Mouse (Mus musculus): ENCODE measurements around the gene Cxcr5. TPM values are rescaled to one million over a fixed set of nuclear protein-coding genes. Genes with fewer than 3 reads are reported as not detected.
A peak's percentile ranks its signal among the peaks of the same experiment; 100 is the strongest.

The Cxcr5 gene
- polyA plus RNA-seq, 1 experiment: 6.0 TPM

DNA sequence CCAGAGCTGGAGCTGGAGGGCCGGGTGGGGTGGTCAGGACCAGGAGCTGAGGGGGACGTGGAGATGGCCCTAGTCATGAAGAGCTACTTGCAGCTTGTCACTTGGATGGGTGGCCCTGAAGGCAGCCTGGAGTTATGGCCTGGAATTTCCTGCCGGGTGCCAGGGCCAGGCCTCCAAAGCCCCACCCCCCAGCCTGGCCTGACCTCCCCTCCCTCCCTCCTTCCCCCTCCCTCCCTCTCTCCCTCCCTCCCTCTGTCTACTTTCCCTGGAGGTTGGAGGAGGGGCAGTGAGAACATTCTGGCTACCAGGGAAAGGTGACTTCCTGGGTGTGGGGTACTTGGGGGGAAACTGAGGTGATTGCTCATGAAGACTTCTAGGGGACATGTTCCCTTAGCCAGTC lies 75.3 kb downstream of the Cxcr5 start:
- peaks cover 51% of the 10 kb centered on the region for H3K4me1 ChIP-seq (ENCODE audit: control insufficient read depth, insufficient read depth, low read length)
- H3K4me3 ChIP-seq (replicated peaks; ENCODE audit: extremely low read depth, low read depth, low read length): peak overlapping the region; percentile 57
- TF ChIP-seq CTCF (IDR thresholded peaks at IDR 0.05; ENCODE audit: insufficient read depth, low read length): no peak
- TF ChIP-seq POLR2A (IDR thresholded peaks at IDR 0.05; ENCODE audit: borderline replicate concordance, extremely low read depth, low read depth, low read length): peak; percentile 67; the same call in 1 of the 2 replicates
- WGBS: 10% methylated on average over 3 of the region's 3 CpGs
- no peak for DNase-seq

DNA sequence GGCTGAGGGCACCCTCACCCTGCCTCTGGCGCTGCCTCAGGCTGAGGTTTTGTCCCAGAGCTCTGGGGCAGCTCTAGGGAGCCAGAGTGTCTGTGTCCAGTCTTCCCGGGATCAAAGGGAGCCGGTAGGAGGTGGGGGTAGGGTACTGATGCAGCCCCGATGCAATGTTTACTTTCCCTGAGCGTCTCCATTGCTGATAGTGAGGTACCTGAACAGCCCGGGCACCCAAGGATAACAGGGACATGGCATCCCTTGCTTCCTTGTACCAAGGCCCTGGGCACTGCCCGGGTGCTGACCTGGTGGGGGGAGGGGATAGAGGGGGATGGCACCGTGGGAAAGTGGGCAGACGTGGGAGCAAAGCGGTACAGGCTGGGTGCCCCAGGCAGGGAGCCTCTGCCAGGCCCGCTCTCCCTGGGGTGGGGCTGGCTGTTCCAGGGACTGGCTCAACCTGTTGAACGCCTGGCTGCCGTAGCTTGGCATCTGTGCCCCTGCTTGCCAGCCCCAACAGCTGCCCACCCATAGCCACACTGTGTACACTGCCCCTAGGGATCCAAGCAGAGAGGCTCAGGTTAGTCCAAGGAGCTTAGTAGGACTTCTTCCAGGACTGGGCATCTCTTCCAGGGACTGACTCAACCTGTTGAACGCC lies 76.0 kb downstream of the Cxcr5 start:
- Histone ChIP-seq H3K4me3 (replicated peaks; ENCODE audit: extremely low read depth, low read depth, low read length) (peak overlapping the region; percentile 47), H3K4me1 (ENCODE audit: control insufficient read depth, insufficient read depth, low read length) (peaks cover 49% of the 10 kb centered on the region)
- 13% methylated on average over 14 of the region's 14 CpGs for WGBS
- no peak for TF ChIP-seq POLR2A (IDR thresholded peaks at IDR 0.05; ENCODE audit: borderline replicate concordance, extremely low read depth, low read depth, low read length)
- TF ChIP-seq CTCF (IDR thresholded peaks at IDR 0.05; ENCODE audit: insufficient read depth, low read length): no peak
- DNase-seq: peak; percentile 60

DNA sequence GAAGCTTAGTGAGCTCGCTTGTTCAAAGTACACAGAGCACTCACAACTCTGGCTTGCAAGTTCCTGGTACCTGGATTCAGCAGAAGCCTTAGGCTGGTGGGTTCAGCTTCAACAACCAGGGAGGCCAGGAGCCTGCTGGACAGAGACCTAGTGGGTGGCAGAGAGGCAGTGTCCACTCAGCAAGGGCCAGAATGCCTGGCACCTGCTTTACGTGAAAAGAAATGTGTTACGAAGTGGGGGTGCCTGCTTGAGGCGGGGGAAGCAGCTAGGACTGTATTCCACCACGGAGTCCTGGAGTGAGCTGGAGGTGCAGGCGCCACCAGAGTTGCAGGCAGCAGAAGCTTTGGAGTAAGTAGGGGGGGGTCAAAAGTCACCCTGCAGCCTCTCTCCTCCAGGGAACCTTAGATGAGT lies 76.6 kb downstream of the Cxcr5 start:
- DNase-seq: no peak
- H3K4me1 ChIP-seq (ENCODE audit: control insufficient read depth, insufficient read depth, low read length): peaks cover 46% of the 10 kb centered on the region
- no peak for TF ChIP-seq CTCF (IDR thresholded peaks at IDR 0.05; ENCODE audit: insufficient read depth, low read length)
- no peak for TF ChIP-seq POLR2A (IDR thresholded peaks at IDR 0.05; ENCODE audit: borderline replicate concordance, extremely low read depth, low read depth, low read length)
- 34% methylated on average over 6 of the region's 6 CpGs for WGBS
- peak overlapping the region; percentile 47 for H3K4me3 ChIP-seq (replicated peaks; ENCODE audit: extremely low read depth, low read depth, low read length)

DNA sequence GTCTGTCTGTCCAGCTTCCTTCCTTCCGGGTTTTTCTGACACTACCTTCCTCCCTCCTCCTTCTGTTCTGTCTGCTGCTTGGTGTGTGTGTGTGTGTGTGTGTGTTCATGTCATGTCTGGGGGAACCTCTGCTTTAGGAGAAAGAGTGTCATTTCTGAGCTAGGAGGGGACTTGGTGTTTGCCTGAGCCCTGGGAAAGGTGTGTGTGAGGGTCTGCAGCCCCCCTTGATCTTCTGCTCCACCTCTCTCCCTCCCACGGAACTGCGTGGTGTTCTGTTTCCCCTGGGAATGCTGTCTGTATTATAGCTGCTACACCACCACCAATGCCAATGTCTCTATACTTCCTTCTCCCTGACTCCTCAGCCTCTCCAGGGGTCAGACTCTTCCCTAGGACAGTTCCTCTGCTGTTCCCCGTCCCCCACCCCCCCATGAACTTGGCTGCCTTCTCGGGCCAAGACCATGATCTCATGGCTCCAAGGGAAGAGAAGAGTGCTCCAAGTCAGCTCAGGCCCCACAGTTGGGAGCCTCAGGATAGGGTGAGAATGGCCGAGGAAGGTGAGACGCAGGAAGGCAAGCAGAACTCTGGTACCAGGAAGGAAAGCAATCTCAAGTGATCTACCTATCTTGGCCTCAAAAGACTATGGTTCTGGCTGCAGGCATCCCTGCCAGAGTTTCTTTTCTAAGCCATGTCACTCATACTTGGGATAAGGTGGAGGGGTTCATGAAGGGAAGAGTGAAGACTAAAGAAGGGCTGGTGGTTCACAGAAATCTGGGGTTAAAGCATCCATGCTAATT lies 77.2 kb downstream of the Cxcr5 start:
- no peak for TF ChIP-seq POLR2A (IDR thresholded peaks at IDR 0.05; ENCODE audit: borderline replicate concordance, extremely low read depth, low read depth, low read length)
- TF ChIP-seq CTCF (IDR thresholded peaks at IDR 0.05; ENCODE audit: insufficient read depth, low read length): no peak
- H3K4me3 ChIP-seq (replicated peaks; ENCODE audit: extremely low read depth, low read depth, low read length): peak overlapping the region; percentile 80
- no peak for DNase-seq
- WGBS: 4% methylated on average over 7 of the region's 7 CpGs
- H3K4me1 ChIP-seq (ENCODE audit: control insufficient read depth, insufficient read depth, low read length): peaks cover 45% of the 10 kb centered on the region

DNA sequence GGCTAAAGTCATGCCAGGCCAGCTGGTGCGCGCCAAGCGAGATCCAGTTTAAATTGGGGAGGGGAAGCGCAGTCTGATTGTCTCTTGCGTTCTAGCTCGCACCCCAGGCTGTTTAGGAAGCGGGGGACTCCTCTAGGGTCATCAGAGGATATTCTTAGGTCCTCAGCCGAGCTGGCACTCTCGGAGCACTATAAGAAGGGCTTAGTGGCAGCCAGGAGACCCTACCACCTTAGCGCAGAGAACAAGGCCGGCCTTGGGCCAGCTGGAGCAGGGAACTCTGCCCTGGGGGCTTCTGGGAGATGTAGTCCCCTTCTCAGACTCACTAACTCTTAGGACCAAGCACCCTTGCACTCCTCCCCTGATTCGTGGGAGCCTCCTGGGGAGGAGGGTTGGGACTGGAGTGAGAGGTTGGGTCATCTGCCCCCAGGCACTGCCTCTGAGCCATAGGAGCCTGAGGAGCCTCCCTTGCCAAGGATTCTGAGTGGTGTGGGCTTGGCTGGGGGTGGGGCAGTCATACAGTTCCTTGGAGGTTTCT lies 78.1 kb downstream of the Cxcr5 start:
- peaks cover 37% of the 10 kb centered on the region for H3K4me1 ChIP-seq (ENCODE audit: control insufficient read depth, insufficient read depth, low read length)
- DNase-seq: peak; percentile 79
- TF ChIP-seq POLR2A (IDR thresholded peaks at IDR 0.05; ENCODE audit: borderline replicate concordance, extremely low read depth, low read depth, low read length) (peak; percentile 35; the same call in 1 of the 2 replicates), CTCF (IDR thresholded peaks at IDR 0.05; ENCODE audit: insufficient read depth, low read length) (no peak)
- H3K4me3 ChIP-seq (replicated peaks; ENCODE audit: extremely low read depth, low read depth, low read length): peak overlapping the region; percentile 80
- 0% methylated on average over 12 of the region's 12 CpGs for WGBS

DNA sequence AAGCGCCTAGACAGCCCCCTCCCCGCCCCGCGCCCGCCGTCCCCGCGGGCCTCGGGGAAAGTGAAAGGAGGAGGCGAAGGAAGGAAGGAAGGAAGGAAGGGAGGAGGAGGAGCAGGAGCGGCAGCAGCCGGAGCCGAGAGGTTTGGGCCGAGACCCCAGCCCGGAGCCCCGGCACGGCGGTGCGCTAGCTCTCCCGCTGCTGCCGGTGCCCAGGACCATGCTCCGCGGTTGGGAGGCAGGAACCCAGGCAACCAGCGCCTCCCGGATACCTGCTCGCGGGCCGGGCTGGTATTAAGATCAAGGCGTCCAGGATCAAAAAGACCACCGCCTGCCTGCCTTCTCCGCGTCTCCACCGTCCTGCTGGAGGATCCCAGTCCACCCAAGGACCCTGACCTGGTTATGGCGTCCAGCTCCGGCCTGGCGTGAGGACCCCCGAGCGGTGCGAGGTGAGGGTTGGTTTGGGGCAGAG lies 78.6 kb downstream of the Cxcr5 start:
- H3K4me1 ChIP-seq (ENCODE audit: control insufficient read depth, insufficient read depth, low read length): peaks cover 32% of the 10 kb centered on the region
- TF ChIP-seq CTCF (IDR thresholded peaks at IDR 0.05; ENCODE audit: insufficient read depth, low read length) (no peak), POLR2A (IDR thresholded peaks at IDR 0.05; ENCODE audit: borderline replicate concordance, extremely low read depth, low read depth, low read length) (no peak)
- peak overlapping the region; percentile 80 for H3K4me3 ChIP-seq (replicated peaks; ENCODE audit: extremely low read depth, low read depth, low read length)
- under 1% methylated on average over 38 of the region's 39 CpGs for WGBS
- peak; percentile 61 for DNase-seq

DNA sequence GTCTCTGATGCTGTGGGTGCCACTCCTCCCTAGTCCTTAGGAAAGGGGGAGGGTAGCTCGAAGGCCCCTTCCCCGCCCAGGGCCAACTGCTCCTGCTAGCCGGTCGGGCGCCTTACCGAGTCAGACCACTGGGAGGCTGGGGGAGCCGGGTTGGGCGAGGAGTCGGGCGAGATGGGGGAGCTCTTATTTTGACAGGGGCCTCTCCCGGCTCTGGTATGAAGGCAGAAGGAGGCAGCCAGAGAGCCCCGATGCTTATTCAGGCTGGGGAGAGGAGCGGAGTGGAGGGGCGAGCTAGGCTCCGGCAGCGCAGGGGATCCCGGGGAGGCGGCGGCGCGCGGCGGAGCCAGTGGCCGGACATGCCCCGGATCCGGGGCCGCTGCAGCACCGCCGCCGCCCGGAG lies 79.1 kb downstream of the Cxcr5 start, which contains the start of gene Bcl9l:
TSS of gene Bcl9l (plus strand) at position 274 of the 400 bp plus-strand sequence.
- H3K4me3 ChIP-seq (replicated peaks; ENCODE audit: extremely low read depth, low read depth, low read length): peak within 1 kb of the TSS; percentile 80
- WGBS: under 1% methylated on average over 31 of the region's 31 CpGs
- TF ChIP-seq POLR2A (IDR thresholded peaks at IDR 0.05; ENCODE audit: borderline replicate concordance, extremely low read depth, low read depth, low read length) (peak; percentile 91), CTCF (IDR thresholded peaks at IDR 0.05; ENCODE audit: insufficient read depth, low read length) (0 out of 2 replicates have a peak, but pooled peaks have one; percentile 20)
- peak; percentile 92 for DNase-seq
- H3K4me1 ChIP-seq (ENCODE audit: control insufficient read depth, insufficient read depth, low read length): peaks cover 27% of the 10 kb centered on the region

DNA sequence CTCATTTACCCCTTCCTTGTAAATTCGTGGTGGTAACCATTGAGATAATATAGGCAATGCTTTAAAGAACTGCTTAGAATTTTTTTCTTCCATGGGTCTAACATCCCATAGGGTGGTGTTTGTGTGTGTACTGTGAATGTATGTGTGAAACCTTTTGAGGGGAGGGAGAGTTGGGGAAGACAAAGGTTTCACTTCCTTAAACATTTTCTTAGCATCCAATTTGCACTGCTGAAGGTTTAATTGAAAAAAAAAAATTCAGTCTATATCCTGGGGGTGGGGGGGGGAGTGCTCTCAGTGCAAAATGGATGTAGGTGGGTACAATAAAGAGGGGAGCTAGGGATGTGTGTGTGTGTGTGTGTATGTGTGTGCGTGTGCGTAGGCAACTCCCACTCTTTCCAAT lies 79.6 kb downstream of the Cxcr5 start:
- no peak for DNase-seq
- TF ChIP-seq POLR2A (IDR thresholded peaks at IDR 0.05; ENCODE audit: borderline replicate concordance, extremely low read depth, low read depth, low read length) (no peak), CTCF (IDR thresholded peaks at IDR 0.05; ENCODE audit: insufficient read depth, low read length) (peak; percentile 6; the same call in 1 of the 2 replicates)
- H3K4me1 ChIP-seq (ENCODE audit: control insufficient read depth, insufficient read depth, low read length): peaks cover 24% of the 10 kb centered on the region
- peak overlapping the region; percentile 80 for H3K4me3 ChIP-seq (replicated peaks; ENCODE audit: extremely low read depth, low read depth, low read length)
- 22% methylated on average over 3 of the region's 3 CpGs for WGBS

All from lung, adult 2 months (tissue).